26 mouse cellular contexts compared by ENCODE assay signal in the genomic region with DNA sequence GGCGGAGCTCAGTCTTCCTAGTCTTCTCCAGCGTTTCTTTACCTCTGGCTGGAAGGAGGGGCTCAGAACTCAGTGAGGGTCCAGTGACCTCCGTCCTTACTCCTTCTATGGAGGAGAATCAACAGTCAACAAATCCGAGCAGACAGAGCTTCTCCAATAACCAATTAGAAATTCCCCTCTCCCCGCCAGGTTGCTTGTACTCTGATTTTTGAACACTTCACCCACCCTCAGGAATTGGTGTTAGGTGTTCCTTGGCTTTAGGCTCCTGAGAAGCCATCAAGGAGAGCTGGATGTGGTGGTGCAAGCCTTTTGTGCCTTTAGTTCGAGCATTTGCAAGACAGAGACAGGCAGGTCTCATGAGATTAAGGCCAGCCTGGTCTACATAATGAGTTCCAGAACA. TPM values are rescaled to one million over a fixed set of nuclear protein-coding genes. Genes with fewer than 3 reads are reported as not detected.
DNase-seq lines count a peak whose midpoint lies in the region; ATAC-seq lines count a peak whose summit lies in the region.
"Had no signal": no experiment of that assay in that cellular context is flagged by ENCODE, and none has a peak within 500 bp of the region (broad histone marks: within the 10 kb centered on the region; RNA-seq: fewer than 3 reads in every experiment).

No protein-coding gene starts in this region.

- H3K27me3 ChIP-seq in kidney, embryonic 16.5 days (ENCODE audit: insufficient read depth, low read length): no peaks in the 10 kb centered on the region
- H3K27me3 ChIP-seq: embryonic facial prominence, embryonic 12.5 days; embryonic facial prominence, embryonic 15.5 days; heart, embryonic 13.5 days; hindbrain, embryonic 12.5 days; hindbrain, embryonic 15.5 days; Patski had no signal

- H3K4me1 ChIP-seq in kidney, embryonic 16.5 days (ENCODE audit: insufficient read depth, low read length): no peaks in the 10 kb centered on the region
- H3K4me1 ChIP-seq: embryonic facial prominence, embryonic 12.5 days; embryonic facial prominence, embryonic 15.5 days; heart, embryonic 13.5 days; hindbrain, embryonic 12.5 days; hindbrain, embryonic 15.5 days had no signal

- WGBS in kidney, embryonic 16.5 days: 74% methylated on average over 6 of the region's 6 CpGs

- no peak for DNase-seq in kidney, postnatal 25 days
- peak; percentile 99 for DNase-seq in R1 (ENCODE audit: low read depth, low spot score)
- DNase-seq in yolk sac, embryonic 10.5 days (ENCODE audit: low spot score): peak; percentile 65
- no peak for DNase-seq in gastrocnemius, postnatal 25 days
- DNase-seq: adrenal gland, postnatal 10 days; adrenal gland, postnatal 36 days; cerebellum, adult 18-20 months; cerebellum, adult 9-10 months; cerebellum, postnatal 14 days; forebrain, postnatal 0 days; gastrocnemius, postnatal 36 days; heart, adult 2 months; heart, postnatal 14 days; heart, postnatal 4 days had no signal

- no peak overlapping the region for H3K27ac ChIP-seq in kidney, embryonic 16.5 days (ENCODE audit: low read length)
- H3K27ac ChIP-seq: embryonic facial prominence, embryonic 12.5 days; embryonic facial prominence, embryonic 15.5 days; heart, adult 2 months; heart, embryonic 10.5 days; heart, embryonic 13.5 days; hindbrain, embryonic 12.5 days; hindbrain, embryonic 15.5 days had no signal

- no peaks in the 10 kb centered on the region for H3K36me3 ChIP-seq in kidney, embryonic 16.5 days (ENCODE audit: insufficient read depth, low read length)
- H3K36me3 ChIP-seq: embryonic facial prominence, embryonic 12.5 days; embryonic facial prominence, embryonic 15.5 days; G1E; heart, embryonic 10.5 days; heart, embryonic 13.5 days; hindbrain, embryonic 12.5 days; hindbrain, embryonic 15.5 days had no signal

- H3K9ac ChIP-seq in kidney, embryonic 16.5 days (replicated peaks; ENCODE audit: low read length): no peak overlapping the region
- H3K9ac ChIP-seq: embryonic facial prominence, embryonic 12.5 days; embryonic facial prominence, embryonic 15.5 days; forebrain, postnatal 0 days; heart, embryonic 13.5 days; hindbrain, embryonic 12.5 days; hindbrain, embryonic 15.5 days had no signal

- H3K4me3 ChIP-seq in kidney, embryonic 16.5 days (ENCODE audit: low read length): no peak overlapping the region
- H3K4me3 ChIP-seq: embryonic facial prominence, embryonic 12.5 days; embryonic facial prominence, embryonic 15.5 days; heart, adult 2 months; heart, embryonic 10.5 days; heart, embryonic 13.5 days; hindbrain, embryonic 12.5 days; hindbrain, embryonic 15.5 days had no signal

- no peaks in the 10 kb centered on the region for H3K9me3 ChIP-seq in kidney, embryonic 16.5 days (ENCODE audit: low read length)
- H3K9me3 ChIP-seq: embryonic facial prominence, embryonic 12.5 days; embryonic facial prominence, embryonic 15.5 days; G1E; heart, embryonic 10.5 days; hindbrain, embryonic 15.5 days had no signal

- H3K4me2 ChIP-seq in kidney, embryonic 16.5 days (replicated peaks; ENCODE audit: low read depth, low read length): no peak overlapping the region
- H3K4me2 ChIP-seq: embryonic facial prominence, embryonic 12.5 days; embryonic facial prominence, embryonic 15.5 days; heart, embryonic 13.5 days; hindbrain, embryonic 12.5 days; hindbrain, embryonic 15.5 days had no signal

- ATAC-seq in kidney, embryonic 16.5 days (ENCODE audit: low FRiP score, low TSS enrichment): 0 out of 2 replicates have a peak, but pooled peaks have one; percentile 4
- ATAC-seq in megakaryocyte-erythroid progenitor cell, adult 5-6 weeks (replicated peaks; ENCODE audit: low FRiP score, low TSS enrichment, poor library complexity, severe bottlenecking): no peak
- ATAC-seq: forebrain, embryonic 14.5 days; forebrain, postnatal 0 days; intestine, postnatal 0 days; Patski had no signal

RNA-seq across cellular contexts. Expression of a gene that starts 19.6 kb away (rescaled TPM):
- polyA plus RNA-seq in kidney, embryonic 16.5 days (2015; fragmentation: Nextera tagmentation; extraction: Ambion mirVana): 19.1 and 21.2 TPM in 2 replicates
- total RNA-seq in megakaryocyte-erythroid progenitor cell, adult 5-6 weeks (2014; fragmentation: Nextera tagmentation): 0.17 and 1.1 TPM in 2 replicates
- total RNA-seq in megakaryocyte-erythroid progenitor cell, adult 5-6 weeks (2017): 1.1 and 2.0 TPM in 2 replicates
- total RNA-seq in gastrocnemius, postnatal 25 days (2021): 100 to 1,000 TPM; 153 to 217 TPM
- polyA plus RNA-seq: G1E had no signal

RNA-seq across cellular contexts. Expression of a gene that starts 40.2 kb away (rescaled TPM):
- 38.8 and 40.3 TPM in 2 replicates for polyA plus RNA-seq in kidney, embryonic 16.5 days (2015; fragmentation: Nextera tagmentation; extraction: Ambion mirVana)
- 25.3 and 33.0 TPM in 2 replicates for total RNA-seq in megakaryocyte-erythroid progenitor cell, adult 5-6 weeks (2014; fragmentation: Nextera tagmentation)
- 61.6 and 114 TPM in 2 replicates for total RNA-seq in megakaryocyte-erythroid progenitor cell, adult 5-6 weeks (2017)
- 10 to 100 TPM; 10.3 to 10.7 TPM for total RNA-seq in gastrocnemius, postnatal 25 days (2021)

Comparison
In these comparisons a context has a peak if more than half of its experiments do, and no peak if none do; other contexts are left out.
1. DNase-seq: peak in R1 (single experiment) and yolk sac, embryonic 10.5 days (single experiment); none in kidney, postnatal 25 days (0 of 2) and gastrocnemius, postnatal 25 days (single experiment).
2. RNA of a gene that starts 19.6 kb away (total RNA-seq): 153 to 217 TPM in gastrocnemius, postnatal 25 days; 0.17 to 2.0 TPM in megakaryocyte-erythroid progenitor cell, adult 5-6 weeks; every median in the first group is over 10 times any median in the second.